Mouse (Mus musculus) limb, embryonic 14.5 days (tissue): Measurements from ENCODE around the gene E2f2. TPM values are rescaled to one million over a fixed set of nuclear protein-coding genes. Genes with fewer than 3 reads are reported as not detected.

Experiments
- ATAC-seq: fragments of 200-750 bp; cut with Nextera tagmentation; 2 replicates; pipeline ENCODE4 v1.8.0; 2017; ENCODE audit warnings: low read depth, moderate number of reproducible peaks, moderate TSS enrichment; ENCODE audit not compliant: low FRiP score
- DNase-seq: peaks from one replicate; pipeline ENCODE4 v3.0.0-alpha.2; 2015; ENCODE audit warnings: low spot score
- H3K27ac ChIP-seq: fragments of 300-500 bp; sonication (generic); replicated peaks from 2 replicates; pipeline ENCODE4 v1.5.1; 2014; ENCODE audit warnings: low read depth, mild to moderate bottlenecking, low read length, moderate library complexity, mixed read lengths
- H3K27me3 ChIP-seq: fragments of 300-500 bp; sonication (generic); 2 replicates; pipeline ENCODE4 v1.6.1; 2014; ENCODE audit warnings: low read length, mixed read lengths; ENCODE audit not compliant: control insufficient read depth, insufficient read depth
- H3K36me3 ChIP-seq: fragments of 300-500 bp; sonication (generic); 2 replicates; pipeline ENCODE4 v1.6.1; 2014; ENCODE audit warnings: mild to moderate bottlenecking, low read length, moderate library complexity, mixed read lengths; ENCODE audit not compliant: control insufficient read depth, insufficient read depth
- H3K4me1 ChIP-seq: fragments of 300-500 bp; sonication (generic); 2 replicates; pipeline ENCODE4 v1.6.1; 2014; ENCODE audit warnings: antibody characterized with exemption, low read length, mixed read lengths; ENCODE audit not compliant: control insufficient read depth, insufficient read depth
- H3K4me2 ChIP-seq: fragments of 300-500 bp; sonication (generic); replicated peaks from 2 replicates; pipeline ENCODE4 v1.6.1; 2014; ENCODE audit warnings: low read depth, mild to moderate bottlenecking, low read length, moderate library complexity; ENCODE audit not compliant: severe bottlenecking
- H3K4me3 ChIP-seq: fragments of 300-500 bp; sonication (generic); replicated peaks from 2 replicates; pipeline ENCODE4 v1.5.1; 2014; ENCODE audit warnings: low read length
- H3K9ac ChIP-seq: fragments of 300-500 bp; sonication (generic); 2 replicates; pipeline ENCODE4 v1.6.1; 2014; ENCODE audit warnings: mild to moderate bottlenecking, low read depth, low read length, moderate library complexity; ENCODE audit not compliant: severe bottlenecking
- H3K9me3 ChIP-seq: fragments of 300-500 bp; sonication (generic); 2 replicates; pipeline ENCODE4 v1.6.1; 2016; ENCODE audit warnings: low read length; ENCODE audit not compliant: control insufficient read depth
- POLR2A ChIP-seq: fragments of 200-500 bp; IDR thresholded peaks from 2 replicates; pipeline ENCODE4 v1.8.0; 2012; ENCODE audit warnings: inconsistent platforms, mild to moderate bottlenecking, moderate library complexity, borderline replicate concordance; ENCODE audit not compliant: insufficient read depth, insufficient read length; ENCODE audit errors: extremely low read depth
- WGBS: fragments of 180-500 bp; shearing (Covaris S2); extraction: QIAGEN DNeasy Blood & Tissue Kit; methylation state at CpG from one replicate; pipeline ENCODE4 v1.1.7; 2014; 5-methylcytosine and 5-hydroxymethylcytosine counted together
- polyA plus RNA-seq, 2 experiments: library from polyadenylated mRNA; depleted of rRNA in 1 of 2; stranded (reverse) in 1 of 2; unstranded in 1 of 2; fragments of >200 nt; fragmentation: Nextera tagmentation in 1 of 2; extraction: Ambion mirVana in 1 of 2; gene quantifications; 2 replicates each; pipeline versions ENCODE4 v1.2.1 to v1.2.3; 2012 to 2014

Gene E2f2
- polyA plus RNA-seq, 2 experiments: 6.8 to 8.9 TPM

- no peaks in the 10 kb centered on the region for H3K27me3 ChIP-seq
- 76% methylated on average over 10 of the region's 10 CpGs for WGBS
- no peaks in the 10 kb centered on the region for H3K9me3 ChIP-seq
- DNase-seq (no peak), ATAC-seq (no peak)
- no peak overlapping the region for H3K4me3 ChIP-seq
- H3K36me3 ChIP-seq: peaks cover 16% of the 10 kb centered on the region
- no peak for TF ChIP-seq POLR2A
- no peaks in the 10 kb centered on the region for H3K4me1 ChIP-seq
- H3K9ac ChIP-seq: no peak overlapping the region
- H3K4me2 ChIP-seq: no peak overlapping the region
- H3K27ac ChIP-seq: no peak overlapping the region
Measured at GRCm38 (mm10) chr4:136196201-136196600, 24.0 kb downstream of the E2f2 start.

- Histone ChIP-seq H3K4me3 (no peak overlapping the region), H3K9ac (no peak overlapping the region), H3K9me3 (no peaks in the 10 kb centered on the region), H3K4me2 (no peak overlapping the region), H3K27ac (no peak overlapping the region), H3K36me3 (0 out of 2 replicates have a peak, but pooled peaks cover 5% of the 10 kb centered on the region), H3K4me1 (peaks cover 4% of the 10 kb centered on the region; the same call in 1 of the 2 replicates), H3K27me3 (no peaks in the 10 kb centered on the region)
- DNase-seq: no peak
- no peak for TF ChIP-seq POLR2A
- 76% methylated on average over 7 of the region's 7 CpGs for WGBS
- no peak for ATAC-seq
Measured at GRCm38 (mm10) chr4:136198846-136199245, 26.7 kb downstream of the E2f2 start.

- DNase-seq (peak; percentile 67), ATAC-seq (no peak)
- Histone ChIP-seq H3K9ac (no peak overlapping the region), H3K27ac (no peak overlapping the region), H3K4me3 (no peak overlapping the region), H3K9me3 (no peaks in the 10 kb centered on the region), H3K27me3 (no peaks in the 10 kb centered on the region), H3K4me1 (peaks cover 4% of the 10 kb centered on the region; the same call in 1 of the 2 replicates), H3K36me3 (no peaks in the 10 kb centered on the region), H3K4me2 (no peak overlapping the region)
- no peak for TF ChIP-seq POLR2A
- 24% methylated on average over 9 of the region's 9 CpGs for WGBS
Measured at GRCm38 (mm10) chr4:136199562-136200292, 27.5 kb downstream of the E2f2 start.

DNA sequence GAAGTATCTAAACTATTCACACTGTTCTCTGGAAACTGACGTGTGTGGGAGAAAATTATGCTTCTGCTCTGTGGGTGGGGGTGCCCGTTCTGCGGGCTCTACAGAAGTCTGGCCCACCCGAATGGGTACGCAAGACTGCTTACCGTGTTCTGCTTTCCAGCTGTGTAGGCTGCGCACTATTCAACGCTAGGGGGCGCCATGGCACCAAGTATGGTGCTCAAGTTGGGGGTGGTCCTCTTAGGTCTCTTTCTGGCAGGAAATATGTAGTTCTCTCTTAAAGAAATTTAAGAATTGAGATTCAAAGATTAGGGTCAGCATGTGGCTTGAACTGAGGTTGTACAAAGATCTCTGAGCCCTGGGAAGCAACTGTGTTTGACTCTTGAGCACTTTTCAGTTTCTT lies 30.3 kb downstream of the E2f2 start:
- ATAC-seq: peak; percentile 52
- Histone ChIP-seq H3K4me2 (no peak overlapping the region), H3K4me1 (peaks cover 14% of the 10 kb centered on the region), H3K9me3 (no peaks in the 10 kb centered on the region), H3K36me3 (no peaks in the 10 kb centered on the region), H3K4me3 (no peak overlapping the region), H3K27me3 (no peaks in the 10 kb centered on the region), H3K9ac (no peak overlapping the region), H3K27ac (no peak overlapping the region)
- peak; percentile 91 for DNase-seq
- WGBS: 6% methylated on average over 9 of the region's 9 CpGs
- TF ChIP-seq POLR2A: no peak

- DNase-seq (no peak), ATAC-seq (no peak)
- H3K9ac ChIP-seq: no peak overlapping the region
- H3K27ac ChIP-seq: no peak overlapping the region
- H3K4me3 ChIP-seq: no peak overlapping the region
- no peaks in the 10 kb centered on the region for H3K36me3 ChIP-seq
- no peaks in the 10 kb centered on the region for H3K9me3 ChIP-seq
- no peak for TF ChIP-seq POLR2A
- H3K27me3 ChIP-seq: no peaks in the 10 kb centered on the region
- WGBS: 75% methylated on average over 2 of the region's 2 CpGs
- H3K4me1 ChIP-seq: peaks cover 17% of the 10 kb centered on the region
- no peak overlapping the region for H3K4me2 ChIP-seq
Measured at GRCm38 (mm10) chr4:136204775-136205174, 32.6 kb downstream of the E2f2 start.
